Mouse (Mus musculus): ENCODE data around the gene Gpr12. TPM values are rescaled to one million over a fixed set of nuclear protein-coding genes. Genes with fewer than 3 reads are reported as not detected.
"Not testable (repeated sequence)": the region's sequence is repeated elsewhere in the genome, so short reads cannot be mapped to it uniquely, and the experiment has no call there.

Gpr12 gene
- total RNA-seq (2022): under 1 TPM in 1 of 4 experiments, not detected in 3; 0.32 TPM

- DNase-seq: no peak
Observed at GRCm38 (mm10) chr5:146584478-146585306, at the start of gene Gpr12. TSS of gene Gpr12 (minus strand) at chr5:146585239.

- DNase-seq: no peak
Observed at GRCm38 (mm10) chr5:146631602-146632001, 46.6 kb upstream of the Gpr12 start.

GRCm38 (mm10) chr5:146630961-146631360, 45.9 kb upstream of the Gpr12 start:
- no peak for DNase-seq

- no peak for DNase-seq
Observed at GRCm38 (mm10) chr5:146629636-146630035, 44.6 kb upstream of the Gpr12 start.

- no peak for DNase-seq
Observed at GRCm38 (mm10) chr5:146628804-146629203, 43.8 kb upstream of the Gpr12 start.

GRCm38 (mm10) chr5:146627901-146628300, 42.9 kb upstream of the Gpr12 start:
- no peak for DNase-seq

GRCm38 (mm10) chr5:146625635-146626311, 40.7 kb upstream of the Gpr12 start:
- DNase-seq: no peak

GRCm38 (mm10) chr5:146611830-146612229, 26.8 kb upstream of the Gpr12 start:
- no peak for DNase-seq

- no peak for DNase-seq
Observed at GRCm38 (mm10) chr5:146611009-146611408, 26.0 kb upstream of the Gpr12 start.

- DNase-seq: no peak
Observed at GRCm38 (mm10) chr5:146609646-146610045, 24.6 kb upstream of the Gpr12 start.

- DNase-seq: no peak
Observed at GRCm38 (mm10) chr5:146607816-146608215, 22.8 kb upstream of the Gpr12 start.

- DNase-seq: no peak
Observed at GRCm38 (mm10) chr5:146606895-146607294, 21.9 kb upstream of the Gpr12 start.

GRCm38 (mm10) chr5:146606221-146606620, 21.2 kb upstream of the Gpr12 start:
- no peak for DNase-seq

- DNase-seq: no peak
Observed at GRCm38 (mm10) chr5:146599970-146600369, 14.9 kb upstream of the Gpr12 start.

GRCm38 (mm10) chr5:146599216-146599615, 14.2 kb upstream of the Gpr12 start:
- DNase-seq: not testable (repeated sequence)

GRCm38 (mm10) chr5:146598215-146599119, 13.4 kb upstream of the Gpr12 start:
- DNase-seq: no peak

GRCm38 (mm10) chr5:146597503-146597874, 12.4 kb upstream of the Gpr12 start:
- no peak for DNase-seq

- DNase-seq: no peak
Observed at GRCm38 (mm10) chr5:146596612-146597502, 11.8 kb upstream of the Gpr12 start.

- DNase-seq: no peak
Observed at GRCm38 (mm10) chr5:146592580-146592979, 7.5 kb upstream of the Gpr12 start.

GRCm38 (mm10) chr5:146591636-146592035, 6.6 kb upstream of the Gpr12 start:
- DNase-seq: no peak

- DNase-seq: no peak
Observed at GRCm38 (mm10) chr5:146590987-146591386, 5.9 kb upstream of the Gpr12 start.
